Mouse (Mus musculus): Measurements from ENCODE around the gene Fam20c.

GRCm38 (mm10) chr5:138853349-138853748 is 99.0 kb downstream of the Fam20c start:
- TF ChIP-seq POLR2A (IDR thresholded peaks at IDR 0.05; ENCODE audit: low read depth, low read length) = no peak
- no peak for TF ChIP-seq CTCF (IDR thresholded peaks at IDR 0.05; ENCODE audit: borderline replicate concordance, insufficient read depth, low read length)
